Mouse (Mus musculus): Measurements from ENCODE around the gene 2410131K14Rik. TPM values are rescaled to one million over a fixed set of nuclear protein-coding genes. Genes with fewer than 3 reads are reported as not detected.

The 2410131K14Rik gene
- polyA plus RNA-seq, 1 experiment from 2014 or later = 14.4 TPM

- Histone ChIP-seq H3K27ac (no peak overlapping the region; the same call in 1 of the 2 replicates), H3K4me2 (replicated peaks) (peak overlapping the region; percentile 44)
Observed at GRCm38 (mm10) chr5:118294865-118295258, 49.8 kb downstream of the 2410131K14Rik start.

GRCm38 (mm10) chr5:118297338-118297746 lies 52.3 kb downstream of the 2410131K14Rik start:
- H3K9ac ChIP-seq = no peak overlapping the region
- H3K4me3 ChIP-seq = no peak overlapping the region
- ATAC-seq (ENCODE audit: low FRiP score, low read depth) = peak; percentile 57; the same call in 1 of the 2 replicates
- WGBS = 15% methylated on average over 12 of the region's 12 CpGs
- H3K4me2 ChIP-seq (replicated peaks) = peak overlapping the region; percentile 18
- no peaks in the 10 kb centered on the region for H3K9me3 ChIP-seq
- no peaks in the 10 kb centered on the region for H3K36me3 ChIP-seq
- no peaks in the 10 kb centered on the region for H3K27me3 ChIP-seq (replicated peaks)
- H3K27ac ChIP-seq = no peak overlapping the region
- H3K4me1 ChIP-seq = peaks cover 43% of the 10 kb centered on the region

More at GRCm38 (mm10) chr5:118294865-118295258, 49.8 kb downstream of the 2410131K14Rik start:
- H3K4me1 ChIP-seq = peaks cover 43% of the 10 kb centered on the region
- no peak for ATAC-seq (ENCODE audit: low FRiP score, low read depth)
- WGBS = 83% methylated on average over 7 of the region's 7 CpGs
- H3K4me3 ChIP-seq = no peak overlapping the region
- no peak overlapping the region for H3K9ac ChIP-seq
- no peaks in the 10 kb centered on the region for H3K36me3 ChIP-seq
- H3K9me3 ChIP-seq = no peaks in the 10 kb centered on the region
- H3K27me3 ChIP-seq (replicated peaks) = no peaks in the 10 kb centered on the region

DNA sequence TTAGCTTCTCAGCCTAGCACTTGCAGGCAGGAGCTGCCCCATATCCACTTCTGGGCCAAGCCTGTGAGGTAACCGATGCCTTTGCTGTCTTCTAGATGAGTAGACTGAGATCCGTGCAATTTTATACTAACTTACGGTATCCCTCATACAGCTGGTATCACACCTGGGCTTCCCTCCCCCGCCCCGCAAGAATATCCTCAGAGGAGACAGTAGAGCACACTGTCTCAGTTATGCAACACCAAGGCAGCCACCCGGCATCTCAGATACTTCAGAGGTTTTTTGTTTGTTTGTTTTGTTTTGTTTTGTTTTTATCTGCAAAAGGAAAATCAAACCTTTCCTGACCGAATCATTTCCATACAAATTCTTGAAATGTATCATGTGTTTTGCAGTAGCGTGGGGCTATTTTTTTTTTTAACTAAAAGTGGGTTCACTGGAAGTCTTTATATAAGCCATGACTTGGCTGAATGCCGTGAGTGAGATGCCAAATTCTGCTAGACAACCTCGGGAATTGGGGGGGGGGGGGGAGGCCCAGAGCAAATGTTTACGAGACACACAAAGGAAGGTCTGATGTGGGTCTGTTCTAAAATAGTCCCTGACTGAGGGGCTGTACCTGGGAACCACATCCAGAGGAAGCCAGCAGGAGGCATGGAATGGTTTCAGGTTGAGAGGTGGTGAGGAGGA lies 54.8 kb downstream of the 2410131K14Rik start:
- Histone ChIP-seq H3K4me3 (no peak overlapping the region), H3K4me1 (peaks cover 29% of the 10 kb centered on the region), H3K9ac (no peak overlapping the region), H3K27ac (no peak overlapping the region), H3K9me3 (no peaks in the 10 kb centered on the region), H3K4me2 (replicated peaks) (no peak overlapping the region), H3K36me3 (no peaks in the 10 kb centered on the region), H3K27me3 (replicated peaks) (no peaks in the 10 kb centered on the region)
- ATAC-seq (ENCODE audit: low FRiP score, low read depth) = no peak
- WGBS = 87% methylated on average over 11 of the region's 11 CpGs

DNA sequence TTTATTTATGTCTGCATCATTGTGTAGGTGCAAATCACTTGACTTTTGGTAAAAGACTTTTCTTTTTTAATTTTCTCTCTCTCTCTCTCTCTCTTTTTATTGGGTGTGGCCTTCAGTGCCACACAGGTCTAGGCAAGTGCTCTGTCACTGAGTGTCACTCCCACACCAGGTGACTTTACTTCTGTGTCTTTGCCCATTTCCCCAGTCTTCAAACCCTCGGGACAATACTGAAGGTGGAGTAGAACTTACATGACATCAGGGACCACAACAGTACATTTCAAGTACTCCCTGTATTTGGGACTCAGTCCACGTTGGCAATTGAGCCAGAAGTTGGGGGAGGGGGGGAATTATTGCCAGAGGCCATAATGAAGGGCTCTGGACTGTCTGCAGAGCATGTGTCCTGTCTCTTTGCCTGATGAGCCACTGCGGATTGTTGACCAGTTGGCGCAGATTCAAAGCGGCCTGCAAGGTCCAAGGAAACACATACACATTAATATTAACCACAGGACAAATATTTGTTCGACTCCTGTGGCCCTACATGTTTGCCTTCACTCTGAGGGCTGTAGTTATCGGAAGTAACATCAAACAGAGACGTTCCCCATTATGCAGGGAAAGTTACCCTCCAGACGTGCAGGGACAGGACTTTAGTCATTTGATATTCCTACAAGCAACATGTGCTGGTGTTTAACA lies 57.6 kb downstream of the 2410131K14Rik start:
- Histone ChIP-seq H3K9ac (no peak overlapping the region), H3K27me3 (replicated peaks) (no peaks in the 10 kb centered on the region), H3K4me1 (peaks cover 8% of the 10 kb centered on the region), H3K27ac (no peak overlapping the region), H3K4me2 (replicated peaks) (no peak overlapping the region), H3K4me3 (no peak overlapping the region), H3K36me3 (no peaks in the 10 kb centered on the region), H3K9me3 (no peaks in the 10 kb centered on the region)
- ATAC-seq (ENCODE audit: low FRiP score, low read depth) = no peak
- WGBS = 73% methylated on average over 9 of the region's 9 CpGs

DNA sequence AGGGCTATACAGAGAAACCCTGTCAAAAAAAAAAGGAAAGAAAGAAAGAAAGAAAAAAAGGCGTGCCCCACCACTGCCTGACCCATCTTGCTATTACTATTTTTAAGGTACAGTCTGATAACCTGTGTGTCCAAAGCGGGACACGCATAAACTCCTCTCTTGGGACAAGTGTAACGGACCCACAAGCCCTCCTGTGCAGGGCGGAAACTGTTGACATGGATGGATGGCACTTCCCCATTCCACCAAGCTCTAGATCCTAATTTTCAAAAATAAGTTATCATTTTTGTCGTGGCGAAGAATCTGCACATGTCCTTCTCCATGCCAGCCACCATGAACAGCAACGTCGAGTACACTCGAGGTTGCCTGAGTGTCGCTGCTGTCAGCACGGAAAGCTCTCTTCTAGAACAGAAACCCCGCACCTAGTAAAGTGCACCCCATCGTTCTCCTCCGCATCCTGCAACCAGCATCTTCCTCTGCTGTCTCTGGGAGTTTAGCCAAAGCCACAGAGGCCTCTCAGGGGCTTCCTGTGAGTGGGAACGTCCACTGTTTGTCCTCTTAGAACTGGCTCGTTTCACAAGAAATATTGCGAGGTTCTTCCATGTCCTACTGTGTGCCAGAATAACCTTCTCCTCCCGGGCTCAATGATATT lies 60.1 kb downstream of the 2410131K14Rik start:
- ATAC-seq (ENCODE audit: low FRiP score, low read depth) = no peak
- Histone ChIP-seq H3K9me3 (no peaks in the 10 kb centered on the region), H3K4me2 (replicated peaks) (no peak overlapping the region), H3K4me3 (no peak overlapping the region), H3K27me3 (replicated peaks) (no peaks in the 10 kb centered on the region), H3K4me1 (no peaks in the 10 kb centered on the region), H3K9ac (no peak overlapping the region), H3K36me3 (no peaks in the 10 kb centered on the region), H3K27ac (no peak overlapping the region)
- WGBS = 89% methylated on average over 19 of the region's 19 CpGs

GRCm38 (mm10) chr5:118310389-118310788 lies 65.4 kb downstream of the 2410131K14Rik start:
- no peak for ATAC-seq (ENCODE audit: low FRiP score, low read depth)
- no peak overlapping the region for H3K4me2 ChIP-seq (replicated peaks)
- no peak overlapping the region for H3K9ac ChIP-seq
- no peak overlapping the region for H3K4me3 ChIP-seq
- no peaks in the 10 kb centered on the region for H3K4me1 ChIP-seq
- H3K36me3 ChIP-seq = no peaks in the 10 kb centered on the region
- no peaks in the 10 kb centered on the region for H3K27me3 ChIP-seq (replicated peaks)
- no peak overlapping the region for H3K27ac ChIP-seq
- H3K9me3 ChIP-seq = no peaks in the 10 kb centered on the region
- 86% methylated on average over 6 of the region's 6 CpGs for WGBS

- no peak overlapping the region for H3K4me3 ChIP-seq
- no peak overlapping the region for H3K4me2 ChIP-seq (replicated peaks)
- ATAC-seq (ENCODE audit: low FRiP score, low read depth) = no peak
- no peaks in the 10 kb centered on the region for H3K27me3 ChIP-seq (replicated peaks)
- no peaks in the 10 kb centered on the region for H3K4me1 ChIP-seq
- no peak overlapping the region for H3K9ac ChIP-seq
- 51% methylated on average over 10 of the region's 10 CpGs for WGBS
- H3K36me3 ChIP-seq = no peaks in the 10 kb centered on the region
- no peak overlapping the region for H3K27ac ChIP-seq
- no peaks in the 10 kb centered on the region for H3K9me3 ChIP-seq
Observed at GRCm38 (mm10) chr5:118311251-118311650, 66.2 kb downstream of the 2410131K14Rik start.

- no peak for ATAC-seq (ENCODE audit: low FRiP score, low read depth)
- Histone ChIP-seq H3K27me3 (replicated peaks) (no peaks in the 10 kb centered on the region), H3K27ac (no peak overlapping the region), H3K4me2 (replicated peaks) (no peak overlapping the region), H3K9me3 (no peaks in the 10 kb centered on the region), H3K36me3 (no peaks in the 10 kb centered on the region), H3K9ac (no peak overlapping the region), H3K4me1 (peaks cover 5% of the 10 kb centered on the region), H3K4me3 (no peak overlapping the region)
- 92% methylated on average over 6 of the region's 6 CpGs for WGBS
Observed at GRCm38 (mm10) chr5:118313766-118314165, 68.7 kb downstream of the 2410131K14Rik start.

Other genes starting within 250 kb of the 2410131K14Rik start
- 1.4 and 1.8 TPM in 2 replicates for gene Tesc, start 217.5 kb upstream of the 2410131K14Rik start, polyA plus RNA-seq (2016; fragmentation: Nextera tagmentation; extraction: Ambion mirVana)
- gene Fbxw8, start 89.8 kb upstream of the 2410131K14Rik start, polyA plus RNA-seq (2016; fragmentation: Nextera tagmentation; extraction: Ambion mirVana) = 38.4 and 40.4 TPM in 2 replicates
- 4.3 and 5.3 TPM in 2 replicates for gene Hrk, start 80.6 kb upstream of the 2410131K14Rik start, polyA plus RNA-seq (2016; fragmentation: Nextera tagmentation; extraction: Ambion mirVana)
- 9.6 and 11.3 TPM in 2 replicates for gene Rnft2, start 111 bp upstream of the 2410131K14Rik start, polyA plus RNA-seq (2016; fragmentation: Nextera tagmentation; extraction: Ambion mirVana)